Mouse (Mus musculus) kidney, adult 9 months (tissue): ENCODE data around the gene Npas2.

ENCODE experiments used
- DNase-seq: peaks from one replicate; pipeline ENCODE4 v3.0.0; 2022

Npas2 gene

GRCm38 (mm10) chr1:39381017-39381416 is 187.5 kb downstream of the Npas2 start:
- no peak for DNase-seq

DNA sequence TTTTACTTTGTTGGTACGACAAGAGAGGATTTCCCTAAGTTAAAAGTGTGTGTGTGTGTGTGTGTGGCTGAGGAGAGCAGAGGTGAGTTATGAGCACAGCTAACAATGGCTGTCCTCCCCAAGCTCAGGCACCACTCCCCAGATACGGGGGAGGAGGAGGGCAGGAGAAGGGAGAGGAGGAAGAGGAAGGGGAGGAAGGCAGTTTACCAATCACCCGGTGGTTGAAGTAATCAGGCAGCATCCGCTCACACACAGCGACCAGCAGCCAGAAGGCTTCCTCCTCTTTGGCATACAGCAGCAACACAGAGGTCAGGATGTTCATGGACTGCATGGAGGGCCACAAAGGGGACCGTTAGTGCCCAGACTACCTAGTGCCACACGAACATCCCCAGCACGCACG is 191.4 kb downstream of the Npas2 start:
- no peak for DNase-seq

GRCm38 (mm10) chr1:39386456-39386855 is 192.9 kb downstream of the Npas2 start:
- no peak for DNase-seq

GRCm38 (mm10) chr1:39387497-39387896 is 194.0 kb downstream of the Npas2 start:
- DNase-seq = no peak

DNA sequence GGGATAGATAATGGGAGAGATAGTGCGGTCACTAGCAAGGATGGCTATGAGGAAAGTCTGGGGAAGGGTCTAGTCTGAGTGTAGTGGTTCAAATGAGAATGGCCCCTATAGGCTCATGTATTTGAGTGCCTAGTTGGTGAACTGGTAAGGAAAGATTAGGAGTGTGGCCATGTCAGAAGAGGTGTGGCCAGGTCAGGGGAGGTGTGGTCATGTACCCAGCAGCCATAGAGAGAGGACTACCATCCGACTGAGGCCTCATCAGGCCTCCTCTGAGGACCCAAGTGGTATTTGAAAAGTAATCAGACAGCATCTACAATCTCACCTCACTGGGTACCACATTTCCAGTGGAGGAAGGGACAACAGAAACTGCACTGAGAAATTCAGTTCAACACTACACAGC is 194.6 kb downstream of the Npas2 start:
- DNase-seq = no peak

DNA sequence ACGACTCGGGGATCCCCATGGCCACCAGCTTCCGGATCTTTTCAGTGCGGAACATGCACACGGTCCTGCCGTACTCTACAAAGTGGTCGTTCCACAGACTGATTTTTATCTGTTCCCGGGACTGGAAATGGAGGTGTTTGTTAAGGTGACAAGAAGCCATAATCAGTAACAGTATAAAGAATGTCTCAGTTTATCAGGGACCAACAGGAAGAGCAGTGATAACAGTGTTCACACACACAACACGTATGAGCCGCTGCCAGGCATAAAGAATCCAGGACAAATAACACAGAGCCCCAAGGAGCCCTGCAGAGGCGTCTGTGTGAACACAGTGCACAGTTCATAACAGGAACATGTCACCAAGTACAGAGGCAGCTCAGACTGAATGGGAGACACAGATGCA is 195.8 kb downstream of the Npas2 start:
- DNase-seq = no peak

- no peak for DNase-seq
Observed at GRCm38 (mm10) chr1:39391652-39392051, 198.1 kb downstream of the Npas2 start.

- DNase-seq = peak; percentile 79
Observed at GRCm38 (mm10) chr1:39392189-39392588, 198.7 kb downstream of the Npas2 start.

DNA sequence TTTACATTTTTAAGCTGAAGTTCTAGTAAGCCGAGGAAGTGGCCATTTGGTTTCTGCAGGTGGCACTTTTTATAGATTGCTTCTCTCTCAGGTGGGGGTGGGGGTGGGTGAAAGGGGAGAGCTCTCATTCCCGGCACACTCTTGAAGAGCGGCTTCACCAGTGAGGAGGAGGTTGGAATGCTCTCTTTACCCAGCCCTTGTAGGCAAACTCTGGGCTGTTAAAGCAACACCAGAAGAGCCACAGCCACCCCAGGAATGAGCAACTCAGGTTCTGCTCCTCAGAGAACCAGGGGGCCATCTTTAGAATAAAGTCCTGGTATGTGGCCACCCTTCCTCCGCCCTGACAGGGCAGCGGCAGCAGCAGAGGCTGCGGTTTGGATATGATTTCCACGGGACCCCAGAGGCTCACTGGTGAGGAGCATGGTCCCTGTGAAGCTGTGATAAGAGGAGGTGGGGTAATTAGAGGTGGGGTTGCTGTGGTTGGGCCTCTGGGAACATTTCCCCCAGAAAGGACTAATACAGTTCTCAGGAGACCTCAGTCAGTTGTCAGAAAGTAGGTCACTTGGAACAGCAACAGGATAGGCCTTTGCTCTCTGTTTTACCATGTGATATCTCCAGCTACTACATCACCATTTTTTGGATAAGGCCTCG is 199.8 kb downstream of the Npas2 start:
- DNase-seq = no peak

GRCm38 (mm10) chr1:39394096-39394495 is 200.6 kb downstream of the Npas2 start:
- peak; percentile 19 for DNase-seq

GRCm38 (mm10) chr1:39394650-39395049 is 201.1 kb downstream of the Npas2 start:
- DNase-seq = no peak

- no peak for DNase-seq
Observed at GRCm38 (mm10) chr1:39396347-39396746, 202.8 kb downstream of the Npas2 start.

DNA sequence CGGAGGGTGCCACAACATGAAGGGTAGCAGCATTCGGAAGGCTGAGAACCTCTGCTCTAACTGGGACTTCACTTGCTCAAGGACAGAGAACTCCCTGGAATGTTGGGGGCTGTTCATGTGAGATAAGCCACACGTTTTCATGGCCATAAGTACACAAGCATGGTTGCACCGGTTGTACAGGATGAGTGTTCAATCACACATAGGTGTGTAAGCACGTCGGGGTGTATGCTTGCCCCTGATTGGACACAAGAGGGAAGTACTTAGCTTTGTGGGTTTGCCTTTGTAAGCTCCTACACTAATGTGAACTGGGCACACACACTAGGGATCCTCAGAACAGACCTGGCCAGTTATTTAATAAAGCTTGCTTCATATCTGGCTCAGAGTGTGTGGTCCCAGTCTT is 204.8 kb downstream of the Npas2 start:
- no peak for DNase-seq

- DNase-seq = no peak
Observed at GRCm38 (mm10) chr1:39399228-39399627, 205.7 kb downstream of the Npas2 start.

DNA sequence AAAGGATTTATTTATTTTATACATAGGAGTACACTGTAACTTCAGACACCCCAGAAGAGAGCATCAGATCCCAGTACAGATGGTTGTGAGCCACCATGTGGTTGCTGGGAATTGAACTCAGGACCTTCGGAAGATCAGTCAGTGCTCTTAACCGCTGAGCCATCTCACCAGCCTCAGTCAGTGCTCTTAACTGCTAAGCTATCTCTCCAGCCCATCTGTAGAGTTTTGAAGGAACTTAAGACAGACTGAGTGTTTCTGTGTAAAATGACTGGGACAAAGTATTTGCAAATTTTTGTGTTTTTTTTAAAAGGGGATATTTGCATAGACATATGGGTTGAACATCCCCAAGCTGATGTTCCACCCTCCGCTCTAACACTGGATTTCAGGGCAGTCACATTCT is 206.6 kb downstream of the Npas2 start:
- no peak for DNase-seq

DNA sequence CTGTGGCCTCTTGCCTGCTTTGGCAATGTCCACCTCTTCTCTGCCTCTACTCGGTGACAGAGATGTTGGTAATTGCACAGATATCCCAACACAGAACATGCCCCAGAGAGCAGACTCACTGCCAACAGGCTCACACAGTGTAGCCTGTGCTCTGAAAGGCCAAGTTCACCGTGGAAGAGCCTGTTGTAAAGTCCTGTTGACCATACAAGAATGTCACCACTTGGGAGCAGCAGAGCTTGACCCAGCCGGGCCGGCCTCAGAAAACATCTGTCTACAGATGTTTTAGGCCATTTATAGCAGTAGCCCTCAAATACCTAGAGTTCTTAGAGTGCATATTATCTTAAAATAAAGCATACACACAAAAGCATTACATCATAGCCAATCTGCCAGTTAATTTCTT is 213.6 kb downstream of the Npas2 start:
- DNase-seq = no peak

DNA sequence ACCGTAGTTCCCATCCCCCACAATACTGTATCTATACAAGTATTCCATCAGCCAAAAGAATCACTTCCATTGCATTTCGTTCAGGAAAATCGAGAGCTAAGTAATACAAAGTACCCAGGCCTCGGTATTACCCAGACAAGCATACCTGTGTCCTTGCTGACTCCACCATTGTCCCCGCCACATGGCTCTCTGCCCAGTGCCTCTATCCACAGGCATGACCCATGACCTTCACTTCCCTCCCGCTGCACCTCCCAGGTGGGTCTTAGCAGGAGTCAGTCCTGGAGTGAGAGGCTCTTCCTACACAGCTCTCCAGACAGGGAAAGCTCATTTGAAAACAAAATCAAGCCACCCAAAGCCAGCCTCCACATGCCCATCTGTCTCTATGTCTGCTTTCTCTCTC is 214.6 kb downstream of the Npas2 start:
- no peak for DNase-seq

DNA sequence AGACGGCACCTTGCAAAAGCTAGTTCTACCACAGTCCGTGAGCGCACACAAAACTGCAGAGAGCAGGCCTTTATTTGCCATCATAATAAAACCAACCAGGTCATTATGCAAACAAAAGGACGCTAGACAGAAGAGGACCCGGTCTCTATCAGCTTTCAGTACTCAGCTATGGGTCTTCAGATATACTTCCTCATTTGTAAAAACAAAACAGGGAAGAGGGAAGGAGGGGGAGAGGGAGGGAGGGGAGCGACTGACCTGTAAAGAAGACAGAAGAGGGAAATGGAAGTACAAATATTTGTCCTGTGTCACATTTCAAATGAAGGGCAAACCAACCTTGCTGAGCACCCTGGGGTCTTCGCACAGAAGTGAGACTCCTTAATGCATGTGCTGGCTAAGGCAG is 215.1 kb downstream of the Npas2 start:
- DNase-seq = no peak

GRCm38 (mm10) chr1:39410085-39410821 is 216.7 kb downstream of the Npas2 start:
- peak; percentile 19 for DNase-seq
